Mouse (Mus musculus): Measurements from ENCODE around the gene Cblb. TPM values are rescaled to one million over a fixed set of nuclear protein-coding genes. Genes with fewer than 3 reads are reported as not detected.

The Cblb gene
- total RNA-seq, 1 experiment from 2014 or later, result 7.1 TPM

- ATAC-seq (replicated peaks in 1 of 2; ENCODE audit: insufficient read depth in 1 of 2, low FRiP score in 2 of 2, low TSS enrichment in 1 of 2, low read depth in 1 of 2, poor library complexity in 2 of 2, severe bottlenecking in 2 of 2), result no peak
Observed at GRCm38 (mm10) chr16:52143818-52144217, 112.8 kb downstream of the Cblb start.

GRCm38 (mm10) chr16:52144792-52145191 lies 113.8 kb downstream of the Cblb start:
- peak; percentile 90 to 91 for ATAC-seq (replicated peaks in 1 of 2; ENCODE audit: insufficient read depth in 1 of 2, low FRiP score in 2 of 2, low TSS enrichment in 1 of 2, low read depth in 1 of 2, poor library complexity in 2 of 2, severe bottlenecking in 2 of 2)

- no peak for ATAC-seq (replicated peaks in 1 of 2; ENCODE audit: insufficient read depth in 1 of 2, low FRiP score in 2 of 2, low TSS enrichment in 1 of 2, low read depth in 1 of 2, poor library complexity in 2 of 2, severe bottlenecking in 2 of 2)
Observed at GRCm38 (mm10) chr16:52145552-52145951, 114.5 kb downstream of the Cblb start.

GRCm38 (mm10) chr16:52146976-52147696 lies 116.1 kb downstream of the Cblb start:
- ATAC-seq (replicated peaks in 1 of 2; ENCODE audit: insufficient read depth in 1 of 2, low FRiP score in 2 of 2, low TSS enrichment in 1 of 2, low read depth in 1 of 2, poor library complexity in 2 of 2, severe bottlenecking in 2 of 2), result no peak

- no peak for ATAC-seq (replicated peaks in 1 of 2; ENCODE audit: insufficient read depth in 1 of 2, low FRiP score in 2 of 2, low TSS enrichment in 1 of 2, low read depth in 1 of 2, poor library complexity in 2 of 2, severe bottlenecking in 2 of 2)
Observed at GRCm38 (mm10) chr16:52148041-52148440, 117.0 kb downstream of the Cblb start.

GRCm38 (mm10) chr16:52149135-52149769 lies 118.2 kb downstream of the Cblb start:
- no peak for ATAC-seq (replicated peaks in 1 of 2; ENCODE audit: insufficient read depth in 1 of 2, low FRiP score in 2 of 2, low TSS enrichment in 1 of 2, low read depth in 1 of 2, poor library complexity in 2 of 2, severe bottlenecking in 2 of 2)

GRCm38 (mm10) chr16:52155030-52155696 lies 124.1 kb downstream of the Cblb start:
- no peak for ATAC-seq (replicated peaks in 1 of 2; ENCODE audit: insufficient read depth in 1 of 2, low FRiP score in 2 of 2, low TSS enrichment in 1 of 2, low read depth in 1 of 2, poor library complexity in 2 of 2, severe bottlenecking in 2 of 2)

- no peak for ATAC-seq (replicated peaks in 1 of 2; ENCODE audit: insufficient read depth in 1 of 2, low FRiP score in 2 of 2, low TSS enrichment in 1 of 2, low read depth in 1 of 2, poor library complexity in 2 of 2, severe bottlenecking in 2 of 2)
Observed at GRCm38 (mm10) chr16:52159958-52160504, 129.0 kb downstream of the Cblb start.

GRCm38 (mm10) chr16:52164246-52164645 lies 133.2 kb downstream of the Cblb start:
- no peak for ATAC-seq (replicated peaks in 1 of 2; ENCODE audit: insufficient read depth in 1 of 2, low FRiP score in 2 of 2, low TSS enrichment in 1 of 2, low read depth in 1 of 2, poor library complexity in 2 of 2, severe bottlenecking in 2 of 2)

GRCm38 (mm10) chr16:52173253-52173652 lies 142.2 kb downstream of the Cblb start:
- ATAC-seq (replicated peaks in 1 of 2; ENCODE audit: insufficient read depth in 1 of 2, low FRiP score in 2 of 2, low TSS enrichment in 1 of 2, low read depth in 1 of 2, poor library complexity in 2 of 2, severe bottlenecking in 2 of 2), result no peak

- ATAC-seq (replicated peaks in 1 of 2; ENCODE audit: insufficient read depth in 1 of 2, low FRiP score in 2 of 2, low TSS enrichment in 1 of 2, low read depth in 1 of 2, poor library complexity in 2 of 2, severe bottlenecking in 2 of 2), result no peak
Observed at GRCm38 (mm10) chr16:52179839-52180238, 148.8 kb downstream of the Cblb start.

- peak; percentile 95 to 96 for ATAC-seq (replicated peaks in 1 of 2; ENCODE audit: insufficient read depth in 1 of 2, low FRiP score in 2 of 2, low TSS enrichment in 1 of 2, low read depth in 1 of 2, poor library complexity in 2 of 2, severe bottlenecking in 2 of 2)
Observed at GRCm38 (mm10) chr16:52182057-52182456, 151.0 kb downstream of the Cblb start.

GRCm38 (mm10) chr16:52184350-52184749 lies 153.3 kb downstream of the Cblb start:
- ATAC-seq (replicated peaks in 1 of 2; ENCODE audit: insufficient read depth in 1 of 2, low FRiP score in 2 of 2, low TSS enrichment in 1 of 2, low read depth in 1 of 2, poor library complexity in 2 of 2, severe bottlenecking in 2 of 2), result no peak

- ATAC-seq (replicated peaks in 1 of 2; ENCODE audit: insufficient read depth in 1 of 2, low FRiP score in 2 of 2, low TSS enrichment in 1 of 2, low read depth in 1 of 2, poor library complexity in 2 of 2, severe bottlenecking in 2 of 2), result no peak
Observed at GRCm38 (mm10) chr16:52186731-52187130, 155.7 kb downstream of the Cblb start.

- ATAC-seq (replicated peaks in 1 of 2; ENCODE audit: insufficient read depth in 1 of 2, low FRiP score in 2 of 2, low TSS enrichment in 1 of 2, low read depth in 1 of 2, poor library complexity in 2 of 2, severe bottlenecking in 2 of 2), result no peak
Observed at GRCm38 (mm10) chr16:52189103-52189502, 158.1 kb downstream of the Cblb start.

- no peak for ATAC-seq (replicated peaks in 1 of 2; ENCODE audit: insufficient read depth in 1 of 2, low FRiP score in 2 of 2, low TSS enrichment in 1 of 2, low read depth in 1 of 2, poor library complexity in 2 of 2, severe bottlenecking in 2 of 2)
Observed at GRCm38 (mm10) chr16:52190714-52191113, 159.7 kb downstream of the Cblb start.

- ATAC-seq (replicated peaks in 1 of 2; ENCODE audit: insufficient read depth in 1 of 2, low FRiP score in 2 of 2, low TSS enrichment in 1 of 2, low read depth in 1 of 2, poor library complexity in 2 of 2, severe bottlenecking in 2 of 2), result no peak
Observed at GRCm38 (mm10) chr16:52194040-52194439, 163.0 kb downstream of the Cblb start.

GRCm38 (mm10) chr16:52194866-52195265 lies 163.8 kb downstream of the Cblb start:
- no peak for ATAC-seq (replicated peaks in 1 of 2; ENCODE audit: insufficient read depth in 1 of 2, low FRiP score in 2 of 2, low TSS enrichment in 1 of 2, low read depth in 1 of 2, poor library complexity in 2 of 2, severe bottlenecking in 2 of 2)

Data from hematopoietic stem cell, adult 5-6 weeks (primary cell).